Mouse (Mus musculus) v-Abl transformed pro-B cells (cell line): ENCODE data around the gene Fabp6.

ENCODE experiments used
- in situ Hi-C, 2 experiments: fragments of 400-800 bp; cut with MboI; formaldehyde crosslinking; loops; one replicate each; pipeline ENCODE4 v1.15.1; 2025; ENCODE audit not compliant: unreplicated experiment in 2 of 2

Gene Fabp6

DNA sequence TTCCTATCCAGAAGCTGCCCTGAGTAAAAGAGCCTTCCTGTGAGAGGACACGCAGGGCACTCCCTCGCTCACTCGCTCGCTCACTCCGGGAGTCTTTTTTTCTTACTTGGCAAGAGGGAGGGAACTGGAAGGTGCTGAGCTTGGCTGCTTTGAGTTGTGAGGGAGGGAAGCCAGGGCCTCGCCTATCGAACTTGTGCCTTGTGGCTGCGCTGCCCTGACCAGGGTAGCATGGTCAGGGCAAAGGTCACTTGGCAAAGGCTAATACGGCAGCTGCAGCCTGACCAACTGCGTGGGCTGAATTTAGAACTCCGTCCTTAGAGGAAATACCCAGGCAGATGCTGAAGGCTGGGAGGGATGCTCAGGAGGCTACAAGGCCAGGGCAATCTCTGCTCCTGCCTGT, 51.6 kb downstream of the Fabp6 start:
- in situ Hi-C loops, result no loop called here

DNA sequence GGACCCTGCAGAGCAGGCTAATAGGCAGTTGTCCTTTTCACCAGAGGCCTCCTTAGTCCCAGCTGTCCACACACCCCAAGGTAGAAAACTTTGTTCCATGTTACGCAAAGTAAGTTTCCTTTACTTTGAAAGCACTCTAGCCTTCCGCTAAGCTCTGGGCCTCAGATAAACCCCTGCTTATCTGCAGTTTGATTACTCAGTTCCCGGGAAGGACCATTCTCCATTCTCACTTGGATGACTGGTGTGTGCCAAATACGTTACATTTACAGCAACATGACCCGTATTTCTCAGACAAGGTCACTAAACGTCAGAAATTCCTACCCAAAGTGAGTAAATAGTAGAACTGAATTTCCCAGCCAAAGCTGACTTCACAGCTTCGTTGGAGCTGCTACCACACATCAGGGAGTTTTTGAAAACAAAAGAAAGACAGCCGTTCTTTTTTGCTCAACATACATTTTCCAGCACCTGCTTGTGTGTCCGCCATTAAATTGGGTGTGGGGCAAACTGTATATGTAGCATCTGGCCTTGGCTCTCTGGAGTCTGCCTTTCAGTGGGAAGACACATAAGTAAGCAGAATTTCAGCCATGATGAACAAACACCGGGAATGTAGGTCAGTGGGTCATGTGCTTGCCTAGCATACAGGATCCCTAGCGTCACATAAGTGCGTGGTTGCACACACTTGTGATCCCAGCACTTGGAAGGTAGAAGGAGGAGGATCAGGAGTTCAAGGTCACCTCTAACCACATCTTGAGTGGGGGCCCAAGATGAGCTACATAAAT, 52.5 kb downstream of the Fabp6 start:
- in situ Hi-C loops, result no loop called here

DNA sequence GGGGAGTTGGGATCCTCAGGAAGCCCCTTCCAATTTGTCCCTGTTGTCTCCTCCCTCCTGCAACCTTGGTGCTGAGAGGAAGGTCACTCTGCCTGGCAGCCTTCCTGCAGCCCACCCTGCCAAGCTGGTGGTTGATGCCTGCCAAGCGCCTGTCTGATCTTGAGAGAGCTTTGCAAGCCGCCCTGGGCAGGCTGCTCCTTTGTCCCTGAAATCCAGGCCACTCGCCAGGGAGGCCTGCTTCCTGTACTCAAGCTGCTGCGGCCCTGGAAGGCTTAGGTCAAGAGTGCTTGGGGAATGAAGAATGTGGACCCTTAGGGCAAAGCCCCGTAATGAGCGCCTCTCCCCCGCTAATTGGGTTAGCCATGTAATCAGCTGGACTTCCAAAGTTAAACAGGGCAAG, 53.2 kb downstream of the Fabp6 start:
- in situ Hi-C loops, result no loop called here

DNA sequence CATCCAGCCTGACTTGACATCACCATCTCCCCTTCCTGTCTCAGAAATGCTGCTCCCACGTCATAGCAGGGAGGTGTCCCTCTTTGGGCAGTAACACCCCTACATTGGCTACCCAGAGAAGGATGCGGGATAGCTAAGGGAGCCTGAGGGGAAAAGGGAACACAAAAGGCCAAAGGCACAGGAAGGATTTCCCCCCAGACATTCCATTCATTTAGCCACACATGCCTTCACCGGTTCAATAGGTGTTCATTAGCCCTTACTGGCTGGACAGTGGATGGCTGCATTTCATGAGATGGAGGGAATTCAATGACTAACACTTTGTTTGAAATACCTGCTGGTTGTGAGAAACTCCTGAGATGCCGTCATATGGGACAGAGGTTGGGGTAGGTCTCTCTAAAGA, 54.7 kb downstream of the Fabp6 start:
- in situ Hi-C loops, result no loop called here
